Mouse (Mus musculus) MEL (cell line): ENCODE results near the gene Olfm2.

Experiments used
- HCFC1 ChIP-seq: IDR thresholded peaks from 2 replicates; pipeline ENCODE4 v1.6.1; 2012; ENCODE audit warnings: low read depth, mild to moderate bottlenecking, inconsistent platforms, low read length, improper control_type of control experiment, moderate library complexity
- POLR2A ChIP-seq, 2 experiments: IDR thresholded peaks; 2 replicates each; pipeline ENCODE4 v1.6.1; 2011 to 2012; ENCODE audit warnings: low read length in 2 of 2, mild to moderate bottlenecking in 2 of 2, control low read depth in 1 of 2, improper control_type of control experiment in 1 of 2, low read depth in 1 of 2, moderate library complexity in 1 of 2; ENCODE audit not compliant: control insufficient read depth in 1 of 2, insufficient read depth in 1 of 2, poor library complexity in 1 of 2
- RCOR1 ChIP-seq: IDR thresholded peaks from 2 replicates; pipeline ENCODE4 v1.6.1; 2012; ENCODE audit warnings: low read depth, mild to moderate bottlenecking, inconsistent platforms, low read length, improper control_type of control experiment

- TF ChIP-seq HCFC1 (no peak), POLR2A (IDR thresholded peaks at IDR 0.05; ENCODE audit: control insufficient read depth in 1 of 2, insufficient read depth in 1 of 2, low read depth in 1 of 2, low read length in 2 of 2, poor library complexity in 1 of 2) (no peak), RCOR1 (no peak; the same call in 1 of the 2 replicates)
Measured at GRCm38 (mm10) chr9:20738251-20738999, 7.7 kb downstream of the Olfm2 start.
